Mouse (Mus musculus): Measurements from ENCODE around the gene Slc16a10.

Slc16a10 gene

GRCm38 (mm10) chr10:40020401-40020800, 121.7 kb downstream of the Slc16a10 start:
- DNase-seq = peak; percentile 37

- no peak for DNase-seq
Measured at GRCm38 (mm10) chr10:40019492-40019891, 122.6 kb downstream of the Slc16a10 start.

- peak; percentile 68 for DNase-seq
Measured at GRCm38 (mm10) chr10:40018261-40018860, 123.7 kb downstream of the Slc16a10 start.

- DNase-seq = no peak
Measured at GRCm38 (mm10) chr10:40009591-40009990, 132.5 kb downstream of the Slc16a10 start.

- peak; percentile 34 for DNase-seq
Measured at GRCm38 (mm10) chr10:40008847-40009246, 133.2 kb downstream of the Slc16a10 start.

GRCm38 (mm10) chr10:40007953-40008352, 134.1 kb downstream of the Slc16a10 start:
- peak; percentile 57 for DNase-seq

GRCm38 (mm10) chr10:40006963-40007362, 135.1 kb downstream of the Slc16a10 start:
- DNase-seq = peak; percentile 28

- DNase-seq = no peak
Measured at GRCm38 (mm10) chr10:40000746-40001145, 141.3 kb downstream of the Slc16a10 start.

- DNase-seq = peak; percentile 95
Measured at GRCm38 (mm10) chr10:39991155-39991554, 150.9 kb downstream of the Slc16a10 start.

- peak; percentile 93 for DNase-seq
Measured at GRCm38 (mm10) chr10:39986466-39986865, 155.6 kb downstream of the Slc16a10 start, which contains the start of gene Mfsd4b5. Mfsd4b5 (minus strand) TSS chr10:39986646.
